Mouse (Mus musculus) cerebellum, postnatal 36 days (tissue): ENCODE measurements around the gene Bbx.
A peak's percentile ranks its signal among the peaks of the same experiment; 100 is the strongest.

Experiments used
- DNase-seq, 2 experiments: peaks; one replicate each; pipeline ENCODE4 v3.0.0; 2021 to 2022; ENCODE audit warnings: mixed read lengths in 2 of 2

The Bbx gene

GRCm38 (mm10) chr16:50398564-50398963 is 33.6 kb downstream of the Bbx start:
- DNase-seq = no peak

- no peak for DNase-seq
Measured at GRCm38 (mm10) chr16:50395928-50396612, 36.1 kb downstream of the Bbx start.

GRCm38 (mm10) chr16:50388499-50388898 is 43.7 kb downstream of the Bbx start:
- DNase-seq = no peak

- DNase-seq = no peak
Measured at GRCm38 (mm10) chr16:50383541-50383940, 48.6 kb downstream of the Bbx start.

- DNase-seq = no peak
Measured at GRCm38 (mm10) chr16:50381351-50381746, 50.8 kb downstream of the Bbx start.

- DNase-seq = peak; percentile 54 to 66
Measured at GRCm38 (mm10) chr16:50380682-50381350, 51.4 kb downstream of the Bbx start.

GRCm38 (mm10) chr16:50380232-50380631 is 52.0 kb downstream of the Bbx start:
- DNase-seq = no peak

GRCm38 (mm10) chr16:50374611-50375010 is 57.6 kb downstream of the Bbx start:
- peak in 1 of 2 experiments; percentile 30 for DNase-seq

GRCm38 (mm10) chr16:50373685-50374084 is 58.5 kb downstream of the Bbx start:
- DNase-seq = no peak

GRCm38 (mm10) chr16:50372543-50372942 is 59.6 kb downstream of the Bbx start:
- no peak for DNase-seq

GRCm38 (mm10) chr16:50371460-50371859 is 60.7 kb downstream of the Bbx start:
- DNase-seq = no peak

GRCm38 (mm10) chr16:50370423-50370822 is 61.8 kb downstream of the Bbx start:
- DNase-seq = no peak

GRCm38 (mm10) chr16:50366556-50366955 is 65.6 kb downstream of the Bbx start:
- no peak for DNase-seq

GRCm38 (mm10) chr16:50364189-50365059 is 67.8 kb downstream of the Bbx start:
- DNase-seq = peak; percentile 34 to 48

GRCm38 (mm10) chr16:50363443-50364188 is 68.6 kb downstream of the Bbx start:
- DNase-seq = peak; percentile 11 to 22

GRCm38 (mm10) chr16:50360631-50361030 is 71.6 kb downstream of the Bbx start:
- DNase-seq = no peak

- no peak for DNase-seq
Measured at GRCm38 (mm10) chr16:50329684-50330083, 102.5 kb downstream of the Bbx start.

- DNase-seq = no peak
Measured at GRCm38 (mm10) chr16:50324746-50325145, 107.4 kb downstream of the Bbx start.

GRCm38 (mm10) chr16:50324292-50324691 is 107.9 kb downstream of the Bbx start:
- DNase-seq = no peak

- no peak for DNase-seq
Measured at GRCm38 (mm10) chr16:50321368-50321767, 110.8 kb downstream of the Bbx start.

- no peak for DNase-seq
Measured at GRCm38 (mm10) chr16:50318255-50318654, 113.9 kb downstream of the Bbx start.

- DNase-seq = no peak
Measured at GRCm38 (mm10) chr16:50315349-50315969, 116.7 kb downstream of the Bbx start.
